Mouse (Mus musculus) neural tube, embryonic 14.5 days (tissue): ENCODE measurements around the gene Ccl9. TPM values are rescaled to one million over a fixed set of nuclear protein-coding genes. Genes with fewer than 3 reads are reported as not detected.

Experiments used
- ATAC-seq: fragments of 200-750 bp; cut with Nextera tagmentation; 2 replicates; pipeline ENCODE4 v1.8.0; 2017; ENCODE audit warnings: low read depth, mild to moderate bottlenecking, moderate TSS enrichment, moderate library complexity
- H3K27ac ChIP-seq: fragments of 300-500 bp; sonication (generic); 2 replicates; pipeline ENCODE4 v1.5.1; 2014; ENCODE audit warnings: low read depth, mild to moderate bottlenecking, control low read depth, low read length, moderate library complexity, mixed read lengths
- H3K27me3 ChIP-seq: fragments of 300-500 bp; sonication (generic); 2 replicates; pipeline ENCODE4 v1.6.1; 2014; ENCODE audit warnings: low read length; ENCODE audit not compliant: control insufficient read depth, insufficient read depth
- H3K36me3 ChIP-seq: fragments of 300-500 bp; sonication (generic); 2 replicates; pipeline ENCODE4 v1.6.1; 2014; ENCODE audit warnings: low read length, mixed read lengths; ENCODE audit not compliant: control insufficient read depth, insufficient read depth
- H3K4me1 ChIP-seq: fragments of 300-500 bp; sonication (generic); 2 replicates; pipeline ENCODE4 v1.6.1; 2014; ENCODE audit warnings: low read length; ENCODE audit not compliant: control insufficient read depth, insufficient read depth
- H3K4me2 ChIP-seq: fragments of 300-500 bp; sonication (generic); 2 replicates; pipeline ENCODE4 v1.6.1; 2014; ENCODE audit warnings: mild to moderate bottlenecking, low read depth, low read length, control low read depth
- H3K4me3 ChIP-seq: fragments of 300-500 bp; sonication (generic); 2 replicates; pipeline ENCODE4 v1.5.1; 2014; ENCODE audit warnings: low read depth, low read length, control low read depth, mixed read lengths
- H3K9ac ChIP-seq: fragments of 300-500 bp; sonication (generic); replicated peaks from 2 replicates; pipeline ENCODE4 v1.6.1; 2014; ENCODE audit warnings: low read depth, mild to moderate bottlenecking, control low read depth, low read length, mixed read lengths
- H3K9me3 ChIP-seq: fragments of 300-500 bp; sonication (generic); 2 replicates; pipeline ENCODE4 v1.6.1; 2016; ENCODE audit warnings: low read length; ENCODE audit not compliant: control insufficient read depth
- WGBS: fragments of 180-500 bp; shearing (Covaris S2); extraction: QIAGEN DNeasy Blood & Tissue Kit; methylation state at CpG from one replicate; pipeline ENCODE4 v1.1.7; 2014; 5-methylcytosine and 5-hydroxymethylcytosine counted together
- polyA plus RNA-seq: library from polyadenylated mRNA; unstranded; fragments of >200 nt; fragmentation: Nextera tagmentation; extraction: Ambion mirVana; gene quantifications from 2 replicates; pipeline ENCODE4 v1.2.1, GENCODE M21; 2014

Ccl9 gene
- polyA plus RNA-seq, 1 experiment from 2014 or later: 1.4 TPM

- no peak for ATAC-seq
These were observed 43.6 kb downstream of the Ccl9 start for GRCm38 (mm10) chr11:83534609-83535423.

GRCm38 (mm10) chr11:83534143-83534542 is 44.3 kb downstream of the Ccl9 start:
- Histone ChIP-seq H3K9ac (no peak overlapping the region), H3K4me3 (no peak overlapping the region), H3K4me1 (no peaks in the 10 kb centered on the region), H3K27me3 (no peaks in the 10 kb centered on the region), H3K36me3 (no peaks in the 10 kb centered on the region), H3K9me3 (no peaks in the 10 kb centered on the region), H3K4me2 (no peak overlapping the region), H3K27ac (no peak overlapping the region)
- WGBS: 89% methylated on average over 8 of the region's 8 CpGs
- no peak for ATAC-seq

More at GRCm38 (mm10) chr11:83534609-83535423, 43.6 kb downstream of the Ccl9 start:
- Histone ChIP-seq H3K9ac (no peak overlapping the region), H3K27ac (no peak overlapping the region), H3K4me3 (no peak overlapping the region), H3K36me3 (no peaks in the 10 kb centered on the region), H3K27me3 (no peaks in the 10 kb centered on the region), H3K4me2 (no peak overlapping the region), H3K4me1 (no peaks in the 10 kb centered on the region), H3K9me3 (no peaks in the 10 kb centered on the region)
- 54% methylated on average over 13 of the region's 13 CpGs for WGBS

- H3K27me3 ChIP-seq: no peaks in the 10 kb centered on the region
- no peaks in the 10 kb centered on the region for H3K4me1 ChIP-seq
- no peaks in the 10 kb centered on the region for H3K9me3 ChIP-seq
- H3K4me3 ChIP-seq: no peak overlapping the region
- WGBS: 93% methylated on average over 1 of the region's 1 CpGs
- H3K9ac ChIP-seq: no peak overlapping the region
- no peak overlapping the region for H3K4me2 ChIP-seq
- ATAC-seq: no peak
- no peak overlapping the region for H3K27ac ChIP-seq
- H3K36me3 ChIP-seq: no peaks in the 10 kb centered on the region
These were observed 45.2 kb downstream of the Ccl9 start for GRCm38 (mm10) chr11:83533192-83533591.

- Histone ChIP-seq H3K27ac (no peak within 1 kb of the TSS), H3K27me3 (no peaks in the 10 kb centered on the region), H3K4me3 (no peak within 1 kb of the TSS), H3K36me3 (no peaks in the 10 kb centered on the region), H3K9ac (no peak within 1 kb of the TSS), H3K4me2 (no peak within 1 kb of the TSS), H3K9me3 (no peaks in the 10 kb centered on the region), H3K4me1 (no peaks in the 10 kb centered on the region)
- ATAC-seq: no peak
- 80% methylated on average over 5 of the region's 5 CpGs for WGBS
These were observed 48.1 kb downstream of the Ccl9 start, which contains the start of gene Ccl5 for GRCm38 (mm10) chr11:83530360-83530759. Gene Ccl5 (minus strand): TSS chr11:83530518.

- Histone ChIP-seq H3K9ac (no peak overlapping the region), H3K27ac (no peak overlapping the region), H3K9me3 (no peaks in the 10 kb centered on the region), H3K4me1 (no peaks in the 10 kb centered on the region), H3K4me2 (no peak overlapping the region), H3K4me3 (no peak overlapping the region), H3K36me3 (no peaks in the 10 kb centered on the region), H3K27me3 (no peaks in the 10 kb centered on the region)
- WGBS: 64% methylated on average over 12 of the region's 12 CpGs
- no peak for ATAC-seq
These were observed 49.4 kb downstream of the Ccl9 start for GRCm38 (mm10) chr11:83529024-83529423.

Other genes with a start within 250 kb of the Ccl9 start
- gene Rasl10b, start 169.5 kb downstream of the Ccl9 start, polyA plus RNA-seq: 21.3 and 24.0 TPM in 2 replicates
- gene Gas2l2, start 149.2 kb downstream of the Ccl9 start, polyA plus RNA-seq: 0.17 and 0.70 TPM in 2 replicates
- gene 1700020L24Rik, start 141.0 kb downstream of the Ccl9 start, polyA plus RNA-seq: 0.62 and 0.76 TPM in 2 replicates
- 1.9 and 5.7 TPM in 2 replicates for gene Mmp28, start 115.6 kb downstream of the Ccl9 start, polyA plus RNA-seq
- 9.5 and 20.4 TPM in 2 replicates for gene Taf15, start 105.5 kb downstream of the Ccl9 start, polyA plus RNA-seq
- gene Heatr9, start 56.5 kb downstream of the Ccl9 start, polyA plus RNA-seq: not detected in 2 replicates
- gene Ccl5, start 48.1 kb downstream of the Ccl9 start, polyA plus RNA-seq: not detected in 2 replicates
- gene Ccl6, start 14.5 kb upstream of the Ccl9 start, polyA plus RNA-seq: 1.5 and 2.7 TPM in 2 replicates
- gene Rpl9-ps1, start 67.0 kb upstream of the Ccl9 start, polyA plus RNA-seq: not detected in 2 replicates
- 1.2 and 2.3 TPM in 2 replicates for gene Ccl3, start 70.7 kb upstream of the Ccl9 start, polyA plus RNA-seq
- 0.58 and 0.67 TPM in 2 replicates for gene Ccl4, start 83.9 kb upstream of the Ccl9 start, polyA plus RNA-seq
- gene Wfdc17, start 125.4 kb upstream of the Ccl9 start, polyA plus RNA-seq: 0.57 TPM in 1 of 2 replicates, not detected in the other
- gene Wfdc18, start 130.4 kb upstream of the Ccl9 start, polyA plus RNA-seq: not detected in 2 replicates
- 0.98 TPM in 1 of 2 replicates, not detected in the other for gene Wfdc21, start 168.3 kb upstream of the Ccl9 start, polyA plus RNA-seq
- gene Heatr6, start 175.1 kb upstream of the Ccl9 start, polyA plus RNA-seq: 36.3 and 41.7 TPM in 2 replicates